ENCODE assay signal across 8 mouse cellular contexts in genomic region chr17:22360572-22360971, GRCm38 (mm10). TPM values are rescaled to one million over a fixed set of nuclear protein-coding genes. Genes with fewer than 3 reads are reported as not detected.
A peak's percentile ranks its signal among the peaks of the same experiment; 100 is the strongest.
DNase-seq lines count a peak whose midpoint lies in the region; ATAC-seq and TF ChIP-seq lines count a peak whose summit lies in the region.

No protein-coding gene starts in this region.

- peaks cover 10% of the 10 kb centered on the region for H3K4me1 ChIP-seq in heart, embryonic 15.5 days (replicated peaks)
- peaks cover 18% of the 10 kb centered on the region for H3K4me1 ChIP-seq in hindbrain, embryonic 13.5 days (replicated peaks)
- H3K4me1 ChIP-seq in midbrain, embryonic 13.5 days (replicated peaks) = peaks cover 20% of the 10 kb centered on the region
- H3K4me1 ChIP-seq in thymus, adult 2 months (replicated peaks; ENCODE audit: control insufficient read depth, insufficient read depth, low read length) = peaks cover 6% of the 10 kb centered on the region

- H3K9ac ChIP-seq in heart, embryonic 15.5 days = peak overlapping the region; percentile 63
- H3K9ac ChIP-seq in hindbrain, embryonic 13.5 days = peak overlapping the region; percentile 76
- H3K9ac ChIP-seq in midbrain, embryonic 13.5 days (replicated peaks) = peak overlapping the region; percentile 69

- intact Hi-C loops in heart, postnatal 36 days (cut with DNase I) = loop anchor here (5.0 kb wide), 1 partner anchor 133 kb away; the partner anchor contains the start of gene Zfp994

- H3K27ac ChIP-seq in heart, embryonic 15.5 days = no peak overlapping the region
- H3K27ac ChIP-seq in hindbrain, embryonic 13.5 days = no peak overlapping the region
- H3K27ac ChIP-seq in midbrain, embryonic 13.5 days = no peak overlapping the region
- H3K27ac ChIP-seq in thymus, adult 2 months (ENCODE audit: control insufficient read depth, insufficient read depth, low read length) = no peak overlapping the region

- H3K36me3 ChIP-seq in heart, embryonic 15.5 days = peaks cover 7% of the 10 kb centered on the region; the same call in 1 of the 2 replicates
- H3K36me3 ChIP-seq in hindbrain, embryonic 13.5 days = peaks cover 23% of the 10 kb centered on the region
- peaks cover 21% of the 10 kb centered on the region for H3K36me3 ChIP-seq in midbrain, embryonic 13.5 days
- H3K36me3 ChIP-seq in thymus, adult 2 months (ENCODE audit: control insufficient read depth, insufficient read depth, low read length) = peaks cover 5% of the 10 kb centered on the region; the same call in 1 of the 2 replicates

- WGBS in heart, embryonic 15.5 days = 17% methylated on average over 5 of the region's 5 CpGs
- WGBS in hindbrain, embryonic 13.5 days = 28% methylated on average over 5 of the region's 5 CpGs
- WGBS in midbrain, embryonic 13.5 days = 33% methylated on average over 5 of the region's 5 CpGs
- WGBS in thymus, adult 2 months = 23% methylated on average over 5 of the region's 5 CpGs

- no peak for TF ChIP-seq CTCF in brain, embryonic 14.5 days (IDR thresholded peaks at IDR 0.05; ENCODE audit: borderline replicate concordance, extremely low read depth, insufficient read depth, insufficient read length)
- no peak for TF ChIP-seq CTCF in thymus, adult 2 months (IDR thresholded peaks at IDR 0.05; ENCODE audit: borderline replicate concordance, control insufficient read depth, extremely low read depth, insufficient read depth, low read length, poor library complexity)

- no peak for TF ChIP-seq POLR2A in brain, embryonic 14.5 days (IDR thresholded peaks at IDR 0.05; ENCODE audit: borderline replicate concordance, extremely low read depth, insufficient read depth, insufficient read length, poor library complexity, severe bottlenecking)
- TF ChIP-seq POLR2A in thymus, adult 2 months (IDR thresholded peaks at IDR 0.05; ENCODE audit: control insufficient read depth, extremely low read depth, insufficient read depth, low read length, poor library complexity) = no peak

- H3K4me3 ChIP-seq in heart, embryonic 15.5 days = peak overlapping the region; percentile 68
- peak overlapping the region; percentile 57 for H3K4me3 ChIP-seq in hindbrain, embryonic 13.5 days
- H3K4me3 ChIP-seq in midbrain, embryonic 13.5 days (replicated peaks) = peak overlapping the region; percentile 57
- no peak overlapping the region for H3K4me3 ChIP-seq in thymus, adult 2 months (ENCODE audit: control insufficient read depth, insufficient read depth, low read length)

- DNase-seq in heart, postnatal 36 days = no peak
- peak; percentile 2 for DNase-seq in brain, embryonic 14.5 days (ENCODE audit: low read depth)
- DNase-seq in frontal cortex, postnatal 25 days (ENCODE audit: low spot score in 2 of 2) = no peak
- no peak for DNase-seq in thymus, adult 2 months
- DNase-seq in thymus, postnatal 14 days = no peak

- peak overlapping the region; percentile 65 for H3K4me2 ChIP-seq in heart, embryonic 15.5 days
- H3K4me2 ChIP-seq in hindbrain, embryonic 13.5 days = peak overlapping the region; percentile 66
- H3K4me2 ChIP-seq in midbrain, embryonic 13.5 days (replicated peaks) = peak overlapping the region; percentile 63

- no peaks in the 10 kb centered on the region for H3K27me3 ChIP-seq in heart, embryonic 15.5 days
- H3K27me3 ChIP-seq in hindbrain, embryonic 13.5 days = no peaks in the 10 kb centered on the region
- no peaks in the 10 kb centered on the region for H3K27me3 ChIP-seq in midbrain, embryonic 13.5 days
- H3K27me3 ChIP-seq in thymus, adult 2 months (ENCODE audit: control insufficient read depth, insufficient read depth, low read length) = no peaks in the 10 kb centered on the region

- H3K9me3 ChIP-seq in heart, embryonic 15.5 days (replicated peaks) = 0 out of 2 replicates have a peak, but pooled peaks cover 3% of the 10 kb centered on the region
- peaks cover 9% of the 10 kb centered on the region for H3K9me3 ChIP-seq in hindbrain, embryonic 13.5 days
- peaks cover 2% of the 10 kb centered on the region; the same call in 1 of the 2 replicates for H3K9me3 ChIP-seq in midbrain, embryonic 13.5 days

- no peak for ATAC-seq in heart, embryonic 15.5 days (replicated peaks; ENCODE audit: insufficient number of reproducible peaks, insufficient read depth, low FRiP score, low read depth)
- peak; percentile 15 for ATAC-seq in hindbrain, embryonic 13.5 days (ENCODE audit: low FRiP score)
- peak; percentile 15; the same call in 1 of the 2 replicates for ATAC-seq in midbrain, embryonic 13.5 days

RNA-seq across cellular contexts. Expression of gene Zfp944, which starts 0.6 kb away (rescaled TPM):
- 8.0 and 8.3 TPM in 2 replicates for polyA plus RNA-seq in heart, embryonic 15.5 days (2015; fragmentation: Nextera tagmentation; extraction: Ambion mirVana)
- 1 to 10 TPM; 4.6 to 4.7 TPM for total RNA-seq in heart, postnatal 36 days (2021)
- 7.4 and 8.3 TPM in 2 replicates for polyA plus RNA-seq in brain, embryonic 14.5 days (2012; rRNA removed)
- 12.6 and 14.6 TPM in 2 replicates for polyA plus RNA-seq in hindbrain, embryonic 13.5 days (2015; fragmentation: Nextera tagmentation; extraction: Ambion mirVana)
- polyA plus RNA-seq in midbrain, embryonic 13.5 days (2015; fragmentation: Nextera tagmentation; extraction: Ambion mirVana) = 14.9 and 15.4 TPM in 2 replicates
- 6.3 and 6.6 TPM in 2 replicates for polyA plus RNA-seq in thymus, adult 2 months (2012; rRNA removed)

RNA-seq across cellular contexts. Expression of gene Zfp758, which starts 0.7 kb away (rescaled TPM):
- polyA plus RNA-seq in heart, embryonic 15.5 days (2015; fragmentation: Nextera tagmentation; extraction: Ambion mirVana) = 5.5 and 5.7 TPM in 2 replicates
- total RNA-seq in heart, postnatal 36 days (2021) = 10 to 100 TPM in 1 of 2 experiments, 1 to 10 TPM in 1; 8.9 to 10.0 TPM
- polyA plus RNA-seq in brain, embryonic 14.5 days (2012; rRNA removed) = 2.1 and 2.7 TPM in 2 replicates
- polyA plus RNA-seq in hindbrain, embryonic 13.5 days (2015; fragmentation: Nextera tagmentation; extraction: Ambion mirVana) = 10.0 and 10.7 TPM in 2 replicates
- 11.4 and 11.6 TPM in 2 replicates for polyA plus RNA-seq in midbrain, embryonic 13.5 days (2015; fragmentation: Nextera tagmentation; extraction: Ambion mirVana)
- 1.8 TPM in 2 replicates for polyA plus RNA-seq in thymus, adult 2 months (2012; rRNA removed)

RNA-seq across cellular contexts. Expression of gene CT030661.1, which starts 45.9 kb away (rescaled TPM):
- polyA plus RNA-seq in heart, embryonic 15.5 days (2015; fragmentation: Nextera tagmentation; extraction: Ambion mirVana) = 7.0 and 7.1 TPM in 2 replicates
- total RNA-seq in heart, postnatal 36 days (2021) = 1 to 10 TPM; 6.6 to 7.5 TPM
- polyA plus RNA-seq in brain, embryonic 14.5 days (2012; rRNA removed) = 6.4 and 7.6 TPM in 2 replicates
- 13.5 and 13.6 TPM in 2 replicates for polyA plus RNA-seq in hindbrain, embryonic 13.5 days (2015; fragmentation: Nextera tagmentation; extraction: Ambion mirVana)
- 12.2 and 12.5 TPM in 2 replicates for polyA plus RNA-seq in midbrain, embryonic 13.5 days (2015; fragmentation: Nextera tagmentation; extraction: Ambion mirVana)
- 1.1 and 1.3 TPM in 2 replicates for polyA plus RNA-seq in thymus, adult 2 months (2012; rRNA removed)
